Mouse (Mus musculus) kidney, adult 11 months (tissue): ENCODE data around the gene Tnfaip6.

Experiments used
- DNase-seq: peaks from one replicate; pipeline ENCODE4 v3.0.0; 2022

Tnfaip6 gene

DNA sequence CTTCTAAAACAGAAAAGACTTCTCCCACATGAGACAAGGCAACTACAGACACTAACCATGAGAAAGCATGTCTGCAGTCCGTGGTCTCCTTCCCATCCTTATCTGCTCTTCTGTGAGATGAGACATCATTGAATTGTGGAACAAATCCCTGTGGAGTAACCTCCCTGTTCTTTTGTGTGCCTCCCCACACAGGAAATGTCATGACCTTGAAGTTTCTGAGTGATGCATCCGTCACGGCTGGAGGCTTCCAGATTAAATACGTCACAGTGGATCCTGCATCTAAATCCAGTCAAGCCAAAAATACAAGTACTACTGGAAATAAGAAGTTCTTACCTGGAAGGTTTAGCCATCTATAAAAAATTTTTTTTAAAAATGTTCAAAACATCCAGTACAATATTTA, 17.8 kb downstream of the Tnfaip6 start:
- DNase-seq = no peak

DNA sequence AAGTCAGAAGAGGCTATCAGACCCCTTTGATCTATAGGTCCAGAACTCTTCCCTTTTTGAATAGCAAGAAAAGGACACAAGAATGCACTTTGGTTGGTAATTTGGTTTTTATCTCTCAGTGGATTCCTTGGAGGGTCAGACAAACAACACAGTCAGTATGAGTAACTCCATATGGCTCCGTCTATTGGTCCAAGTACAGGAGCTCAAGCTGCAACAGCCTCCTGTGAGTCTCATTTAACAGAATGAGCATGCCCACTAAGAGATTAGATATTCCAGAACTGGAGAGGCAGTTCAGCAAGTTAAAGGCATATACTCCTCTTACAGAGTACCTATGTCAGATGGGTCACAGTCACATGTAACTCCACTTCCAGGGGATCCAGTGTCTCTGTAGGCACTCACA, 19.3 kb downstream of the Tnfaip6 start:
- DNase-seq = no peak

DNA sequence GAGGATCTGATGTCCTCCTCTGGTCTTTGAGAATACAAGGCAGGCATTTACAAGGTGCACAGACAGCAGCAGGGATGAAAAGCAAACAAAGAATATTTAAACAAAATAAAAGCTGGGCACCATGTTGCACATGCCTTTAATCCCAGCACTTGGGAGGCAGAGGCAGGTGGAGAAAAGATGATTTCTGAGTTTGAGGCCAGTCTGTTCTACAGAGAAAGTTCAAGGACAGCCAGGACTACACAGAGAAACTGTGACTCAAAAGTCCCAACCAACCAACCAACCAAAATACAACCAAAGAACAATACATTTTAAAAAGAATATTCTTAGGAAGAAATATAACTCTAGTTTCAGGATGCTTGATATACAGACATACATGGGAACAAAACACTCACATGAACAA, 19.9 kb downstream of the Tnfaip6 start:
- DNase-seq = no peak

DNA sequence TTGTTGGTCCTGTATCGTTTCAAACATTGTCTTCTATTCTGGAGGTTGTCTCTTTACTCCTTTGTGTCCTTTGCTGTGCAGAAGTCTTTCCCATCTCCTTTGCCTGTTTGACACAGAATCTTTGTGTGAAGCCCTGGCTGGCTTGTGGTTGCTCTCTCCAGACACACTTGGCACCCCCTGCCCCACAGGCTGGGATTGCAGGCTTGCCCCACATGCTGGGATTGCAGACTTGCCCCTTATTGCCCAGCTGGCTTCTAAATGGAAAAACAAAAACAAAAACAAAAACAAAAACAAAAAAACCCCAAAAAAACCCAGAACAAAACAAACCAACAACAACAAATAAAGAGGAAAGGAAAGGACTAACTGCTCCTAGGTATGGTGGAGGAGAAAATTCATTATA, 30.8 kb downstream of the Tnfaip6 start:
- no peak for DNase-seq

DNA sequence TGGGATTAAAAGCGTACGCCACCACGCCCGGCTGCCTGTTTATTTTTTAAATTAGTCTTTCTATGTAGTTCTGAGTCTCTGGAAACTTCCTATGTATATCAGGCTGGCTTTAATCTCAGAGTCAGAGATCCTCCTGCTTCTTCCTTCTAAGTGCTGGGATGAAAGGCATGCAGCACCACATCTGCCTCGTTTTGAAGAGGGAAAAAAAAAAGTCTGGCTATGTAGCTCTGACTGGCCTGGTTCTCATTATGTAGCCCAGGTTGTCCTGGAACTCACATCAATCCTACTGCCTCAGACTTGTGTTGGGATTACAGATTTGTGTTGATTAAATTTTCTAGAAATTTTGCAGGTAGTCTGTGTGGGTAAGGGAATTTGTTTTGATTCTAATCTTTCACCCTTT, 33.0 kb downstream of the Tnfaip6 start:
- no peak for DNase-seq

DNA sequence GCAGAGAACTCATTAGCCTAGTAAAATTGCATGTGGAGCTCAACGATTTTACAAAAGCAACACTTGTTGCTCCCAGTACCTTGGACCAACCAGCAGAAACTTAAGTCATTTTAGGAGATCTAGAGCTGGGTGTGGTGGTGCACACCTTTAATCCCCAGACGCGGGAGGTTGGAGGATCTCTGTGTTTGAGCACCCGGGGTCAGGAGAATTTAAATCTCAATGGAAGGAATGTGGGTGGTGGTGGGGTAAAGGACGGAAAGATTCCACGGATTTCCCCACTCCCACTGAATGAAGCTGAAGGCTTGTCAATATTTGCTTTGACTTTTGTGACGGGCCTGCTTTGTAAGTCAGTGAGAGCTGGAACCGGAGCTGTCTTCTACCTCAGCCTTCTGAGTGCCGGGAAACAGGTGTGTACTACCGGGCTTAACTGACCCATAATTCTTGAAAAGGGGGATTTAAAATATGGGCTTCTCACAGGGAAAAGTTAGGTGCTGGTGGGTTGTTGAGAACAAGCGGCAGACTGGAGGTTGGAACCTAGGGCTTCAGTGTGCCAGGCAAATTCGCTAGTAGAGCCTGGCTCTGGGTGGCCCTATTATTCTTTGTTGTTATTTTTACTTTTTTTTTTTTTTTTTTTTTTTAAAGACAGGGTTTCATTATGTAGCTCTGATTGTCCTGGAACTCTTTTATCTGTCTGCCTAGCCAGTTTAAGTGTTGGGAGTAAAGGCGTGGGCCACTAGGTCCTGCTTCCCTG, 33.6 kb downstream of the Tnfaip6 start:
- no peak for DNase-seq

DNA sequence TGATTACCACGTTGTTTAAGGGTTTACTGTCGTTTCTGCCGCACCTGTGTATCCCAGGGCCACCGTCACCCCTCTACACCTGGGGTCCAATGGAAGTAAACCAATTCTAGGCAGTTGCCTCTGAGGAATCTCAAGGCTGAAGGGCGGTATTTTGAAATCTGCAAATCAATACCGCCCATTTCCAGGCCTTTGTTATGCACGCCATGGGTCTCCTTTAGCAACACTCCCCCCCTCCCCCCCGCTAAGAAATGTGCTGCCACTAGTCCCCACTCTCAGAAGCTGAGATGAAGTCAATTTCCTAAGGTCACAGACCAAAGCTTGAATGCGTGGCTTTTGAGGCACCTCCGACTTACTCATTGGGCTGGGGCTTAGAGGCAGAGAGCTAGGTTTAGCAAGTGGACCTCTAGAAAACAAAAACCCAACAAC, 34.3 kb downstream of the Tnfaip6 start:
- no peak for DNase-seq

DNA sequence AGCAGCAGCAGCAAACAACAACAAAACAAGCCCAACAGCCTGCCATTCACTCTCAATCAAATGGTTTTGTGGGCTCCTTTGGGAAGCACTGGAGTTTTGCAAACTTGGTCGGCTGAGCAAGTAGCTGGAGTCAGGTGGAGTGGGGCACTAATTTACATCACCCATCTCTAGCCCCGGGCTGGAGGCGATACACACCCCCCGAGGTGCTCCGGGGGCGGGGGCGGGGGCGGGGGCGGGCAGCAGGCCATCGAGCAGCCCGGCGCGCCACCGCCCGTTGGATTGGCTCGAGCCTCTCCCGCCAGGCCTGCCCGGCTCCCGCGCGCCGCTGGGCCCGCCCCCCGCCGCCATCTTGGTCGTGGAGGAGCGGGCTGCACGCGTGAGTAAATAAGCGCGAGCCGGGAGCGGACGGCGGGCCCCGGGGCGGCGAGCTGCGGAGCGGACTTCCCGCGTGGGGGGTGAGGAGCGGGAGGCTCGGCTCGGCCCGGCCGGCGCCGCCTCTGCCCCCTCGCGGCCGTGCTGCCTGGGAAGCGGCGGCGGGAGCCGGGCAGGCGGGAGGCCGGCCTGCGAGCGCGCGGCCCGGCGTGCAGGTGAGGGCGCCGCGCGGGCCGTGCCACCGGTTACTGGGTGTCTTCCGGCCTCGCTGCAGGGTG, 34.8 kb downstream of the Tnfaip6 start, which contains the start of gene Rif1:
Gene Rif1, plus strand, starts transcription at position 342 of the 650 bp plus-strand sequence.
- DNase-seq = peak; percentile 83

DNA sequence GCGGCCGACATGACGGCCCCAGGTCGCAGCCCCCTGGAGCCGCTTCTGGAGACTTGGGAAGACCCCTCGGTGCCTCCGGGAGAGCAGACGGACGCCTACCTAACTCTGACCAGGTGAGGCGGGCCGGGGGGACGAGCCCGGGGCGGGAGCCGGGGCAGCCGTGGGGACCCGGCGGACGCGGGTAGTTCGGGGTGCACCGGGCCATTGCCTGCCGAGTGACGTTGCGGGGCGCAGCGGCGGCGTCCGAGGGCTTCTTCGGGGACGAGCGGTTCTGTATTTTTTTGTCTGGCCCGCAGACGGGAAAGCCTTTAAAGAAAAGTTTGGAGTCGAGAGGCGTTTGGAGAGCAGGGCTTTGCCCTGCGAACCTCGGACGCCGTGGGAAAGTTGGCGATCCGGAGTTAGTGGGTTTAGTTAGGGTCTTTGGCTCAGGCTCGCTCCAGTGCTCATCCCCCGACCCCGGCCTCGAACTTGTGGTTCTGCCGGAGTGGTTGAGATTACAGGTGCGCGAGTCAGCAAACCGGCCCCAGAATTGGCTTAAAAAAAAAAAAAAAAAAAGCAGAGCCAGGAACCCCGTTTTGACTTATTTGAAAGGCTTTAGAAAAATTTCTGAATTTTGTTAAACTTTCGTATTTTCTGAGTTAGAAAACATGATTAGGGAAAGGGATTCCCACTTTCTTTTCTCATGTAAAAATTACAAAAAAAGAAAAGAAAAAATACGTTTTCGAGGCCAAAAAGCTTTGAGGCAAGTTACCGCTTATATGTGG, 35.5 kb downstream of the Tnfaip6 start:
- DNase-seq = no peak

DNA sequence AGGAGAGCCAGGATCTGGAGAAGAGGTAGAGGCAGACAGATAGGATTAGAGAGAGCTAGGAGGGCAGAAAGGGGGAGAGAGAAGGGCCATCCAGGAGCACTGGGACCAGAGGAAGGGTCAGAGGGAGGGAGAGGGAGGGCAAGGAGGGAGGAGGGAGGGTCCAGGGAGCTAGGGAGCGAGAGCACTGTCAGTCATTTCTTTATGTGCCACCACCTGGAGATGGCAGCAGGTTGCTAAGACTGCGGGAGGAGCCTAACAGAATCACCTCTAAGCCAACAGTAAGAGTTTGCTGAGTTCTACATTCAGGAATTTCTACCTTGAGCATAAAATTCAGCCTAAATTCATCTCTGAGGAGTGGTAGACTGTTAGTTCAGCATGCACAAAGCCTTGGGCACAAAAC, 40.9 kb downstream of the Tnfaip6 start:
- no peak for DNase-seq

DNA sequence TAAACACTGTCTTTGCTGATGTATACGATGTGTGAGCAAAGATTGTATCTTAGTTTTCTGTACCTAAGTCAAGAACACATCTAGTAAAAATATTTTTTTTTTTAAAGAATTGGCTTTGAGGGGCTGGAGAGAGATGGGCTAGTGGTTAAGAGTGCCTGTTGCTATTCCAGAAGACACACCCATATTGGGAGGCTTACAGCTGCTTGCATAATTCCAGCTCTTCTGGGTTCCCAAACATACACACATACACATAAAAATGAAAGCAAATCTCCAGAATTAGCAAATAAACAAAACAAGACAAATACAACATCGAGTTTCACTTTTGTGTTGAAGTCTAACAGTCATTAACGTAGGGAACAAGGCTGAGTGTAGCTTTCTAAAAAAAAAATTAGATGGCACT, 46.2 kb downstream of the Tnfaip6 start:
- no peak for DNase-seq

DNA sequence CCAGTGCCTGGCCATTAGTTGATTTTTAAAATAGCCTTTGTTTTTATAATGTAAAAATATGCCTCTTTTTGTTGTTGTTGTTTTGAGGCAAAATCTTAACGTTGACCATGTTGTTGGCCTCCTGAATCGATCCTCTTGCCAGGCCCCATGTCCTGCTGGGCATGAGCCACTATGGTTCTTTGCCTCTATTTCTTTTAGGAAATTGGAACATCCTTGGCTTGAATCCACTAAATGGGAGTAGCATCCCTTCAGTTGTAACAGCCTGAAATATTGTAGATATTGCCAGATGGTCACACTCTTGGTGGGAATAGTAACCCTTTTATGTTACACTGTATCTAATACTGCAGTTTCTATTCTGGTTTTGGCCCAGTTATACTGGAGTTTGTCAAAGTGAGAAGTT, 46.8 kb downstream of the Tnfaip6 start:
- no peak for DNase-seq
